Mouse (Mus musculus) heart, embryonic 12.5 days (tissue): ENCODE measurements around the gene Enox1. TPM values are rescaled to one million over a fixed set of nuclear protein-coding genes. Genes with fewer than 3 reads are reported as not detected.

Experiments used
- ATAC-seq: fragments of 200-750 bp; cut with Nextera tagmentation; 2 replicates; pipeline ENCODE4 v1.8.0; 2017; ENCODE audit warnings: moderate TSS enrichment, moderate library complexity; ENCODE audit not compliant: insufficient number of reproducible peaks, low FRiP score
- H3K27ac ChIP-seq: fragments of 300-500 bp; sonication (generic); 2 replicates; pipeline ENCODE4 v1.5.1; 2016; ENCODE audit warnings: mild to moderate bottlenecking, moderate library complexity; ENCODE audit not compliant: poor library complexity, severe bottlenecking
- H3K27me3 ChIP-seq: fragments of 300-500 bp; sonication (generic); replicated peaks from 2 replicates; pipeline ENCODE4 v1.6.1; 2016; ENCODE audit warnings: mild to moderate bottlenecking, moderate library complexity
- H3K36me3 ChIP-seq: fragments of 300-500 bp; sonication (generic); 2 replicates; pipeline ENCODE4 v1.6.1; 2016; ENCODE audit warnings: mild to moderate bottlenecking, moderate library complexity
- H3K4me1 ChIP-seq: fragments of 300-500 bp; sonication (generic); replicated peaks from 2 replicates; pipeline ENCODE4 v1.6.1; 2016; ENCODE audit warnings: mild to moderate bottlenecking
- H3K4me2 ChIP-seq: fragments of 300-500 bp; sonication (generic); 2 replicates; pipeline ENCODE4 v1.6.1; 2016; ENCODE audit warnings: mild to moderate bottlenecking, moderate library complexity
- H3K4me3 ChIP-seq: fragments of 300-500 bp; sonication (generic); 2 replicates; pipeline ENCODE4 v1.5.1; 2016; ENCODE audit warnings: mild to moderate bottlenecking
- H3K9ac ChIP-seq: fragments of 300-500 bp; sonication (generic); 2 replicates; pipeline ENCODE4 v1.6.1; 2016; ENCODE audit warnings: mild to moderate bottlenecking, moderate library complexity
- H3K9me3 ChIP-seq: fragments of 300-500 bp; sonication (generic); replicated peaks from 2 replicates; pipeline ENCODE4 v1.6.1; 2016; ENCODE audit warnings: mild to moderate bottlenecking, moderate library complexity
- WGBS: fragments of 180-500 bp; shearing (Covaris S2); methylation state at CpG from one replicate; pipeline ENCODE4 v1.1.7; 2016; 5-methylcytosine and 5-hydroxymethylcytosine counted together
- polyA plus RNA-seq: library from polyadenylated mRNA; unstranded; fragments of >200 nt; fragmentation: Nextera tagmentation; extraction: Ambion mirVana; gene quantifications from 2 replicates; pipeline ENCODE4 v1.2.1, GENCODE M21; 2016

Enox1 gene
- polyA plus RNA-seq, 1 experiment from 2014 or later = 4.5 TPM

DNA sequence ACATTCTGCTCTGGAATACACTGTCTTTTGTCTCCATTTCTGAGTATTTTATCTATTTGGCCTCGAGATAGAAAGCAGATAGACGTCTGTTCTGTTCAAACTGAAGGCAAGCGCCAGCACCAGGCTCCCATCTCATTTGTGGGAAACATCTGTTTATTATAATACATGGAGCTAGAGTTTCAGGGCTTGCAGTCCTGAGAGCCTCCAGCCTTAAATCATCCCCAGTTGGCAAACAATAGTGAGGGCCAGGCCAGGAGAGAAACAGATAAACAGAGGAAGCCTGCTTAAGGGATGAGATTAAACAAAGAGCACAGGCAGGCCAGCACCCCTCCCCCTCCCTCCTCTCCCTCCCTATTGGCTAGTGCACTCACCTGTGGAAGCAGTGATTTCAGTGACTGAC, 417.9 kb downstream of the Enox1 start:
- no peak overlapping the region for H3K4me2 ChIP-seq
- 0 out of 2 replicates have a peak, but pooled peaks cover 3% of the 10 kb centered on the region for H3K9me3 ChIP-seq
- H3K9ac ChIP-seq = no peak overlapping the region
- peaks cover 15% of the 10 kb centered on the region for H3K4me1 ChIP-seq
- no peak overlapping the region for H3K27ac ChIP-seq
- no peak overlapping the region for H3K4me3 ChIP-seq
- ATAC-seq = no peak
- H3K27me3 ChIP-seq = no peaks in the 10 kb centered on the region
- WGBS = 27% methylated on average over 3 of the region's 3 CpGs
- no peaks in the 10 kb centered on the region for H3K36me3 ChIP-seq

GRCm38 (mm10) chr14:77576411-77576810, 419.8 kb downstream of the Enox1 start:
- H3K4me2 ChIP-seq = no peak overlapping the region
- H3K9ac ChIP-seq = no peak overlapping the region
- no peak for ATAC-seq
- no peaks in the 10 kb centered on the region for H3K36me3 ChIP-seq
- no peaks in the 10 kb centered on the region for H3K9me3 ChIP-seq
- no peak overlapping the region for H3K27ac ChIP-seq
- peaks cover 35% of the 10 kb centered on the region for H3K4me1 ChIP-seq
- H3K27me3 ChIP-seq = no peaks in the 10 kb centered on the region
- no peak overlapping the region for H3K4me3 ChIP-seq
- WGBS = 77% methylated on average over 5 of the region's 5 CpGs

GRCm38 (mm10) chr14:77577481-77578251, 421.1 kb downstream of the Enox1 start:
- Histone ChIP-seq H3K27ac (no peak overlapping the region), H3K9ac (no peak overlapping the region), H3K9me3 (no peaks in the 10 kb centered on the region), H3K4me2 (no peak overlapping the region), H3K4me1 (peaks cover 48% of the 10 kb centered on the region), H3K36me3 (no peaks in the 10 kb centered on the region), H3K4me3 (no peak overlapping the region), H3K27me3 (no peaks in the 10 kb centered on the region)
- ATAC-seq = no peak
- 79% methylated on average over 18 of the region's 18 CpGs for WGBS

DNA sequence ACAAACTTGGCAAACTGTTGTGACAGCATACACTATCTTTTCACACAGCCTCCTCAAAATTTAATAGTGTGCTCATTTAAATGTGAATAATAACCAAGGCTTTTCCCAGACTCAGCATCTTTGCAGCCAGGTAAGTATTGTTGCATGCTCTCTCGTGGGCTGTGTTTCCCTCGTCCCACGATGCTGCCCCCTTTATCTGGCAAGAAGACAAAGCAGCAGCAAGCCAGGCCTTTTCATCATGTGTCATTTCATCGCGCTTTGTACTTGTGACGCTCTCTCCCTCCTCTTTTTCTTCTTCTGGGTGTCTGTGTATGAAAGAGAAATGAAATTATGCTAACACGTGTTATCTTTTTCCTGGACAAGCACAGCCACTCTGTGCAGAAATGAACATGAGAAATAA, 421.8 kb downstream of the Enox1 start:
- H3K9ac ChIP-seq = no peak overlapping the region
- H3K4me3 ChIP-seq = no peak overlapping the region
- H3K9me3 ChIP-seq = no peaks in the 10 kb centered on the region
- WGBS = 43% methylated on average over 7 of the region's 7 CpGs
- H3K27me3 ChIP-seq = no peaks in the 10 kb centered on the region
- H3K36me3 ChIP-seq = no peaks in the 10 kb centered on the region
- H3K4me1 ChIP-seq = peaks cover 48% of the 10 kb centered on the region
- ATAC-seq = no peak
- H3K27ac ChIP-seq = no peak overlapping the region
- H3K4me2 ChIP-seq = no peak overlapping the region

DNA sequence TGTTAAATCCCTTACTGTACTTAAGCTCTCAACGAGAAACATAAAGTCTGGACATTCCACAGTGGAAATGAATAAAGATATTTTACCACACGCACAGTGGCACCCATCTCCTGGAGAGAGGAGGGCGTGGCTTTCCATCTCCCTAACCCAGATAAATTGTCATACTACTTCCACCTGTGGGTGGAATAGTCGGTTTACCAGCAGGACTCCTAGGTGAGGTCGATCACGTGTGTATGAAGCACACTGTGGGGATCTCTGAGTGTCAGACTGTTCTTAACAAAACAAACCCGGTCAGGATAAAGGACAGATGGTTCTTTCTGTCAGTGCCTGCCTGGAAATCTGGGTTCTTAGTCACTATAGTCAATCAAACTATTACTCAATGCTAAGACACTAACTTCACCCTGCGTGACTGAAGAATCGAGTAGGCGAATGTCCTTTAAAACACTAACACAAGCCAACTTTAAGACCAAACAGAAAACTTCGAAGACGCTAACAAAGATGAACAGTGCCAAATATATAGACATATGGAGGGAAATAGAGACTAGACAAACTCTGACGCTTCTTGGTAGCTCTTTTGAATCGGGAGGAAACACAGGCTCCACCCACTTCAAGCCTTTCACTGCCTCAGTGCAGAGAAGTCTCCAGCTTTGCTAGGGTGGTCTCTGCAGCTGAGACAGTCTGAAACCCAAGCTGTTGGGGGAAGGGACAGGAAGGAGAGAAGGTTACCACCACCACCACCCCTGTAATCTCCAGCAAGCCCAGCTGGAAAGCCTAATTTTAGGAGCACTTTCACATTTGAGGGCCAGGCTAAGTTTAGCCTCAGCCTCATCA, 423.8 kb downstream of the Enox1 start:
- H3K4me2 ChIP-seq = peak overlapping the region; percentile 47
- H3K27me3 ChIP-seq = no peaks in the 10 kb centered on the region
- 54% methylated on average over 14 of the region's 14 CpGs for WGBS
- peak; percentile 35; the same call in 1 of the 2 replicates for ATAC-seq
- peaks cover 47% of the 10 kb centered on the region for H3K4me1 ChIP-seq
- no peaks in the 10 kb centered on the region for H3K36me3 ChIP-seq
- peak overlapping the region; percentile 86 for H3K27ac ChIP-seq
- H3K4me3 ChIP-seq = no peak overlapping the region
- H3K9me3 ChIP-seq = no peaks in the 10 kb centered on the region
- no peak overlapping the region for H3K9ac ChIP-seq

DNA sequence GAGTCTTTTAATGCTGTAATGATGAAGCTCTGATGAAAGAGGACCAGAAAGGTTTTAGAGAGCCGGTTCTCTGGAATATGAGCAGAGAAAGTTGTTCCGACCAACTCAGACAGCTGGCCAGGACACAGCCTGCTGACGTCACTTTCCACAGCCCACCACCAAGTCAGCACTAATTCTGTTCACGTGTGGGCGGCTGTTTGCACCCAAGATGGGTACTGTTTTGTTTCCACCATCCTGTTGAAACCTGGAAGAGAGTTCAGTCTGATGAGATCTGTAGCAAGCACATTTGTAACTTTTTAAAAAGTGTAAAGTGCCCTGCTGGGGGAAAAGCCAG, 424.3 kb downstream of the Enox1 start:
- Histone ChIP-seq H3K4me3 (no peak overlapping the region), H3K27me3 (no peaks in the 10 kb centered on the region), H3K36me3 (no peaks in the 10 kb centered on the region), H3K27ac (peak overlapping the region; percentile 86), H3K9ac (no peak overlapping the region), H3K4me2 (peak overlapping the region; percentile 47), H3K9me3 (no peaks in the 10 kb centered on the region), H3K4me1 (peaks cover 53% of the 10 kb centered on the region)
- ATAC-seq = no peak
- WGBS = 8% methylated on average over 5 of the region's 5 CpGs

GRCm38 (mm10) chr14:77581616-77582015, 425.1 kb downstream of the Enox1 start:
- Histone ChIP-seq H3K27ac (peak overlapping the region; percentile 86), H3K4me2 (no peak overlapping the region), H3K9me3 (no peaks in the 10 kb centered on the region), H3K27me3 (no peaks in the 10 kb centered on the region), H3K4me3 (no peak overlapping the region), H3K4me1 (peaks cover 58% of the 10 kb centered on the region), H3K9ac (no peak overlapping the region), H3K36me3 (no peaks in the 10 kb centered on the region)
- no peak for ATAC-seq
- 64% methylated on average over 6 of the region's 6 CpGs for WGBS

DNA sequence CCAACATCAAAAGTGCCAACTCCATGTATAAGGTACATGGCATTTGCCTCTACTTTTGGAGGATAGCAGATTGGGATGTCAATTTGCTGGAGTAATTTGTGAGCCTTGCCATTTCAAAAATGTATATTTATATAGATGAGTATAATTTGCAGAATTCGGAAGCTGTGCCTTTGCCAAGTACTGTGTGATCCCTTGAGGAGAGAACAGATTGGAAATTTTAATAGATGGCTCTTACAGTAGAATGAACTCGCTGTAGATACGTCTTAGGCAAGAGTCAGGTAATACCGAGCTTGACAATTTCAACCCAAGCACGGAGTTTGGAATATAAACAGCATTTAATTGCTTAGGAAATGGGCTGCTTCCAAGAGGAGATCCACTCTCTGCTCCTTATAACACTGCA, 427.9 kb downstream of the Enox1 start:
- no peaks in the 10 kb centered on the region for H3K27me3 ChIP-seq
- no peak for ATAC-seq
- 90% methylated on average over 5 of the region's 5 CpGs for WGBS
- no peak overlapping the region for H3K9ac ChIP-seq
- no peaks in the 10 kb centered on the region for H3K9me3 ChIP-seq
- no peak overlapping the region for H3K27ac ChIP-seq
- H3K4me3 ChIP-seq = no peak overlapping the region
- H3K36me3 ChIP-seq = no peaks in the 10 kb centered on the region
- peaks cover 47% of the 10 kb centered on the region for H3K4me1 ChIP-seq
- H3K4me2 ChIP-seq = no peak overlapping the region

DNA sequence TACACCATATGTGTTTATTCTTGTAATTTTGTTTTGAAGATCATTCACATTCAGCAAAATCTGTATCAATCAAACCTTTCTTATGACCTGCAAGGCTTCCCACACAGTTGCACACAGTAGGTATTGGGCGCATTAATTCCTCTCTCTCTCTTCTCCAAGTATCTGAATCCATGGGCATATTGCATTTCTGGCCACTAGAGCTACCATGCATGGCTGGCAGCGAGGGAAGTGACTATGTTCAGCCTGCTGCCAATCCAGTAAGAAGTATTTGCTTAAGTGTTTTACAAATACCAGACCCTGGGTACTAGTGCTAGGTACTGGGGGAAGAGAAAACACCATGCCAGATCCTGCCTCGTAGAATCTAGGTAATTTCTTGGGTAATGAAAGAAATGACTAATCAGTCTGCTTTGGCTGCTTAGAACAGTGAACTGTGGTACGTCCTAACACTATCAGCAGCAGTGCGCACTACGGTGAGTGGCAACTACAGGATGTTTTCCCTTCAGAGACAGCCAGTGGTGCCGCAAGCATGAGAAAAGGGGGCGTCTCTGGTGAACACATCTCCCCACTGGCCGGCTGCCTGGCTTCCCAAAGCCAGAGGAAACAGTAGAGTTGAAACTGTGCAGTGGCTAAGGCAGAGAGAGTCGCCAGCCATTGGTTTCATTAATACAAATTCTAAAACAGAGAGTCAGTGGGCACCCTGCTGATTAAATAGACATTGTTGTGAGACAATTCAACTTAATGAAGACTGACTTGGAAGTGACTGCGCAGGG, 428.7 kb downstream of the Enox1 start:
- Histone ChIP-seq H3K36me3 (no peaks in the 10 kb centered on the region), H3K9ac (no peak overlapping the region), H3K27ac (no peak overlapping the region), H3K4me3 (no peak overlapping the region), H3K9me3 (no peaks in the 10 kb centered on the region), H3K4me2 (no peak overlapping the region), H3K4me1 (peaks cover 39% of the 10 kb centered on the region), H3K27me3 (no peaks in the 10 kb centered on the region)
- no peak for ATAC-seq
- WGBS = 59% methylated on average over 11 of the region's 11 CpGs

DNA sequence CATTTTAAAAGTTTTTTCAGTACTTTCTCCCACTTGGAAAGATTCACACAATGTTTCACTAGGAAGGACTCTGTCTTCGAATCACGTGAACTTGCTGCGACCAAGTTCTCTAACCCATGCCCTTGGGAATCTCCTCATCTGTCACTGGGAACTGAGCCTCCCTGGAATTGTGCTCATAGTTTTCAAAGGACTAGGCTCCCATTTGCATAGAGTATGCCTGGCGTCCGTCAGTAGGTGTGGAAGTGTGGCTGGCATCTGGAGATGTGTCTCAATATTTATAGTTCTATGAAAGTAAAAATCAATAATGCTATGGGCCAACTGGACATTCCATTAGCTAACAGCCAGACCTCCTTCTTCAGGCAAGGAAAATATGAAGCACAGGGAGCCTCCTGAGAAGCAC, 429.5 kb downstream of the Enox1 start:
- no peak overlapping the region; the same call in 1 of the 2 replicates for H3K27ac ChIP-seq
- 53% methylated on average over 5 of the region's 5 CpGs for WGBS
- H3K27me3 ChIP-seq = no peaks in the 10 kb centered on the region
- H3K9ac ChIP-seq = no peak overlapping the region
- H3K36me3 ChIP-seq = no peaks in the 10 kb centered on the region
- H3K4me3 ChIP-seq = no peak overlapping the region
- H3K4me1 ChIP-seq = peaks cover 34% of the 10 kb centered on the region
- H3K9me3 ChIP-seq = no peaks in the 10 kb centered on the region
- ATAC-seq = no peak
- no peak overlapping the region for H3K4me2 ChIP-seq

DNA sequence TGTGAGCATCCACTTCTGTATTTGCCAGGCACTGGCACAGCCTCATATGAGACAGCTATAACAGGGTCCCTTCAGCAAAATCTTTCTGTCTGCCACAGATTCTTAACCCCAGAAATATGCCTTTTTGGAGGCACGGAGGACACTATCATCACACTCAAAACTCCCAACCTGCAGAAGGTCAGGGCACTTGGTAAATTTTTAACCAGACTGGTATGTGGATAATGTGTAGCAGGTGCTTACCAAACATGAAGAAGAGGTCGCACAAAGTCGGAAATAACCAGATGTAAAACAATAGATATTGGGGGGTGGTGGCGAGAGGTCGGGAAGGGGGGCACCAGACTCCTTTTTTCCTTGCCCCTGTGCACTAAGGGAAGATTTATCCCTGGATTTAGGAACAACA, 430.6 kb downstream of the Enox1 start:
- no peak overlapping the region for H3K27ac ChIP-seq
- H3K4me2 ChIP-seq = no peak overlapping the region
- H3K27me3 ChIP-seq = no peaks in the 10 kb centered on the region
- no peaks in the 10 kb centered on the region for H3K9me3 ChIP-seq
- 85% methylated on average over 5 of the region's 5 CpGs for WGBS
- H3K4me1 ChIP-seq = peaks cover 28% of the 10 kb centered on the region
- no peak overlapping the region for H3K9ac ChIP-seq
- ATAC-seq = no peak
- H3K36me3 ChIP-seq = no peaks in the 10 kb centered on the region
- H3K4me3 ChIP-seq = no peak overlapping the region
